Mouse (Mus musculus) embryonic facial prominence, embryonic 12.5 days (tissue): Measurements from ENCODE around the gene Midn. TPM values are rescaled to one million over a fixed set of nuclear protein-coding genes. Genes with fewer than 3 reads are reported as not detected.

ENCODE experiments used
- ATAC-seq: fragments of 200-750 bp; cut with Nextera tagmentation; 2 replicates; pipeline ENCODE4 v1.8.0; 2017; ENCODE audit not compliant: insufficient number of reproducible peaks, insufficient read depth, low FRiP score, low TSS enrichment
- H3K27ac ChIP-seq: fragments of 300-500 bp; sonication (generic); 2 replicates; pipeline ENCODE4 v1.5.1; 2016; ENCODE audit warnings: mild to moderate bottlenecking
- H3K27me3 ChIP-seq: fragments of 300-500 bp; sonication (generic); 2 replicates; pipeline ENCODE4 v1.6.1; 2016; ENCODE audit warnings: mild to moderate bottlenecking, moderate library complexity
- H3K36me3 ChIP-seq: fragments of 300-500 bp; sonication (generic); 2 replicates; pipeline ENCODE4 v1.6.1; 2016; ENCODE audit warnings: mild to moderate bottlenecking
- H3K4me1 ChIP-seq: fragments of 300-500 bp; sonication (generic); 2 replicates; pipeline ENCODE4 v1.6.1; 2016
- H3K4me2 ChIP-seq: fragments of 300-500 bp; sonication (generic); replicated peaks from 2 replicates; pipeline ENCODE4 v1.6.1; 2016; ENCODE audit warnings: mild to moderate bottlenecking, moderate library complexity
- H3K4me3 ChIP-seq: fragments of 300-500 bp; sonication (generic); 2 replicates; pipeline ENCODE4 v1.5.1; 2016; ENCODE audit warnings: mild to moderate bottlenecking
- H3K9ac ChIP-seq: fragments of 300-500 bp; sonication (generic); 2 replicates; pipeline ENCODE4 v1.6.1; 2016; ENCODE audit warnings: mild to moderate bottlenecking, moderate library complexity
- H3K9me3 ChIP-seq: fragments of 300-500 bp; sonication (generic); 2 replicates; pipeline ENCODE4 v1.6.1; 2016; ENCODE audit warnings: mild to moderate bottlenecking, moderate library complexity
- WGBS: fragments of 180-500 bp; shearing (Covaris S2); methylation state at CpG from one replicate; pipeline ENCODE4 v1.1.7; 2016; 5-methylcytosine and 5-hydroxymethylcytosine counted together
- polyA plus RNA-seq: library from polyadenylated mRNA; unstranded; fragments of >200 nt; fragmentation: Nextera tagmentation; extraction: Ambion mirVana; gene quantifications from 2 replicates; pipeline ENCODE4 v1.2.1, GENCODE M21; 2016

The Midn gene
- polyA plus RNA-seq, 1 experiment from 2014 or later: 35.1 TPM

GRCm38 (mm10) chr10:80138553-80139438 lies 9.3 kb upstream of the Midn start, which contains the start of gene Atp5d:
Gene Atp5d, plus strand, starts transcription at chr10:80138632.
- H3K4me1 ChIP-seq: peaks cover 37% of the 10 kb centered on the region

GRCm38 (mm10) chr10:80139439-80139775 lies 8.7 kb upstream of the Midn start:
- Histone ChIP-seq H3K36me3 (peaks cover 15% of the 10 kb centered on the region), H3K4me2 (peak overlapping the region; percentile 96), H3K9ac (peak overlapping the region; percentile 94), H3K4me1 (peaks cover 37% of the 10 kb centered on the region), H3K4me3 (peak overlapping the region; percentile 81), H3K27ac (peak overlapping the region; percentile 77; the same call in 1 of the 2 replicates), H3K27me3 (peaks cover 41% of the 10 kb centered on the region), H3K9me3 (no peaks in the 10 kb centered on the region)
- ATAC-seq: no peak
- WGBS: under 1% methylated on average over 10 of the region's 10 CpGs

More at GRCm38 (mm10) chr10:80138553-80139438, 9.3 kb upstream of the Midn start, which contains the start of gene Atp5d:
- peak within 1 kb of the TSS; percentile 81 for H3K4me3 ChIP-seq
- no peaks in the 10 kb centered on the region for H3K9me3 ChIP-seq
- ATAC-seq: no peak
- H3K36me3 ChIP-seq: peaks cover 15% of the 10 kb centered on the region
- peaks cover 41% of the 10 kb centered on the region for H3K27me3 ChIP-seq
- H3K9ac ChIP-seq: peak within 1 kb of the TSS; percentile 94
- H3K4me2 ChIP-seq: peak within 1 kb of the TSS; percentile 96
- WGBS: under 1% methylated on average over 85 of the region's 94 CpGs
- peak within 1 kb of the TSS; percentile 77 for H3K27ac ChIP-seq

- H3K27me3 ChIP-seq: peaks cover 35% of the 10 kb centered on the region
- H3K36me3 ChIP-seq: peaks cover 18% of the 10 kb centered on the region
- no peaks in the 10 kb centered on the region for H3K9me3 ChIP-seq
- 72% methylated on average over 11 of the region's 11 CpGs for WGBS
- no peak overlapping the region for H3K4me3 ChIP-seq
- H3K4me2 ChIP-seq: peak overlapping the region; percentile 92; the same call in 1 of the 2 replicates
- H3K4me1 ChIP-seq: peaks cover 37% of the 10 kb centered on the region
- H3K27ac ChIP-seq: no peak overlapping the region
- no peak for ATAC-seq
- H3K9ac ChIP-seq: no peak overlapping the region
These were observed 8.0 kb upstream of the Midn start for GRCm38 (mm10) chr10:80139975-80140665.

- H3K9me3 ChIP-seq: no peaks in the 10 kb centered on the region
- peaks cover 29% of the 10 kb centered on the region for H3K27me3 ChIP-seq
- H3K9ac ChIP-seq: peak within 1 kb of the TSS; percentile 40; the same call in 1 of the 2 replicates
- peak within 1 kb of the TSS; percentile 82 for H3K27ac ChIP-seq
- peaks cover 37% of the 10 kb centered on the region for H3K4me1 ChIP-seq
- peak within 1 kb of the TSS; percentile 92 for H3K4me2 ChIP-seq
- ATAC-seq: no peak
- WGBS: 79% methylated on average over 10 of the region's 10 CpGs
- peaks cover 23% of the 10 kb centered on the region for H3K36me3 ChIP-seq
- H3K4me3 ChIP-seq: peak within 1 kb of the TSS; percentile 81
These were observed 7.4 kb upstream of the Midn start, which contains the start of gene Cbarp for GRCm38 (mm10) chr10:80140666-80141035. Gene Cbarp, minus strand, starts transcription at chr10:80140835.

- ATAC-seq: peak; percentile 49
- H3K27ac ChIP-seq: peak overlapping the region; percentile 82
- H3K36me3 ChIP-seq: peaks cover 29% of the 10 kb centered on the region
- peaks cover 36% of the 10 kb centered on the region for H3K4me1 ChIP-seq
- WGBS: under 1% methylated on average over 29 of the region's 29 CpGs
- H3K4me3 ChIP-seq: peak overlapping the region; percentile 77
- H3K27me3 ChIP-seq: peaks cover 23% of the 10 kb centered on the region
- H3K9me3 ChIP-seq: no peaks in the 10 kb centered on the region
- peak overlapping the region; percentile 92 for H3K4me2 ChIP-seq
- peak overlapping the region; percentile 40; the same call in 1 of the 2 replicates for H3K9ac ChIP-seq
These were observed 6.8 kb upstream of the Midn start for GRCm38 (mm10) chr10:80141243-80141642.

- Histone ChIP-seq H3K36me3 (peaks cover 32% of the 10 kb centered on the region), H3K27ac (peak overlapping the region; percentile 82), H3K4me3 (peak overlapping the region; percentile 77), H3K9ac (peak overlapping the region; percentile 86), H3K27me3 (peaks cover 16% of the 10 kb centered on the region), H3K4me2 (peak overlapping the region; percentile 92), H3K4me1 (peaks cover 28% of the 10 kb centered on the region), H3K9me3 (no peaks in the 10 kb centered on the region)
- ATAC-seq: peak; percentile 77
- WGBS: 1% methylated on average over 43 of the region's 43 CpGs
These were observed 6.1 kb upstream of the Midn start for GRCm38 (mm10) chr10:80141786-80142529.

GRCm38 (mm10) chr10:80142530-80142925 lies 5.5 kb upstream of the Midn start:
- peaks cover 11% of the 10 kb centered on the region for H3K27me3 ChIP-seq
- H3K4me3 ChIP-seq: peak overlapping the region; percentile 77
- peak overlapping the region; percentile 82 for H3K27ac ChIP-seq
- peaks cover 27% of the 10 kb centered on the region for H3K4me1 ChIP-seq
- H3K4me2 ChIP-seq: peak overlapping the region; percentile 92
- H3K9me3 ChIP-seq: no peaks in the 10 kb centered on the region
- ATAC-seq: no peak
- WGBS: 0% methylated on average over 15 of the region's 15 CpGs
- H3K9ac ChIP-seq: peak overlapping the region; percentile 86
- H3K36me3 ChIP-seq: peaks cover 32% of the 10 kb centered on the region

- whole genome bisulfite sequencing: 93% methylated on average over 7 of the region's 7 CpGs
- no peak overlapping the region for H3K4me3 ChIP-seq
- no peak overlapping the region for H3K4me2 ChIP-seq
- no peaks in the 10 kb centered on the region for H3K9me3 ChIP-seq
- ATAC-seq: no peak
- H3K36me3 ChIP-seq: peaks cover 32% of the 10 kb centered on the region
- H3K4me1 ChIP-seq: peaks cover 20% of the 10 kb centered on the region
- no peak overlapping the region for H3K27ac ChIP-seq
- H3K27me3 ChIP-seq: no peaks in the 10 kb centered on the region
- H3K9ac ChIP-seq: peak overlapping the region; percentile 22; the same call in 1 of the 2 replicates
These were observed 4.4 kb upstream of the Midn start for GRCm38 (mm10) chr10:80143664-80144063.

- H3K4me3 ChIP-seq: no peak overlapping the region
- no peaks in the 10 kb centered on the region for H3K27me3 ChIP-seq
- 0 out of 2 replicates have a peak overlapping the region, but pooled peaks have one; percentile 4 for H3K27ac ChIP-seq
- peak overlapping the region; percentile 22; the same call in 1 of the 2 replicates for H3K9ac ChIP-seq
- no peak for ATAC-seq
- H3K4me1 ChIP-seq: peaks cover 20% of the 10 kb centered on the region
- no peak overlapping the region for H3K4me2 ChIP-seq
- no peaks in the 10 kb centered on the region for H3K9me3 ChIP-seq
- peaks cover 32% of the 10 kb centered on the region for H3K36me3 ChIP-seq
- 90% methylated on average over 12 of the region's 12 CpGs for WGBS
These were observed 3.9 kb upstream of the Midn start for GRCm38 (mm10) chr10:80144159-80144558.

GRCm38 (mm10) chr10:80144864-80145838 lies 2.9 kb upstream of the Midn start:
- 74% methylated on average over 20 of the region's 20 CpGs for WGBS
- 0 out of 2 replicates have a peak overlapping the region, but pooled peaks have one; percentile 43 for H3K27ac ChIP-seq

More at GRCm38 (mm10) chr10:80144864-80145838, 2.9 kb upstream of the Midn start:
- Histone ChIP-seq H3K4me1 (peaks cover 20% of the 10 kb centered on the region), H3K9ac (no peak overlapping the region), H3K36me3 (peaks cover 32% of the 10 kb centered on the region), H3K27me3 (no peaks in the 10 kb centered on the region), H3K4me2 (no peak overlapping the region), H3K9me3 (no peaks in the 10 kb centered on the region), H3K4me3 (no peak overlapping the region)
- no peak for ATAC-seq
